Mouse (Mus musculus) ES-E14 (cell line): ENCODE results near the gene 1600002K03Rik. TPM values are rescaled to one million over a fixed set of nuclear protein-coding genes. Genes with fewer than 3 reads are reported as not detected.

Source experiments
- DNase-seq: peaks from one replicate; pipeline ENCODE4 v3.0.0-alpha.2; 2013; ENCODE audit warnings: low read depth, low spot score
- H3K27ac ChIP-seq: 2 replicates; pipeline ENCODE4 v1.5.1; 2012; ENCODE audit warnings: low read depth, mild to moderate bottlenecking, low read length, moderate library complexity, mixed read lengths; ENCODE audit not compliant: poor library complexity, insufficient read depth, severe bottlenecking
- H3K36me3 ChIP-seq: 2 replicates; pipeline ENCODE4 v1.6.1; 2012; ENCODE audit warnings: mild to moderate bottlenecking, low read length, moderate library complexity, mixed read lengths; ENCODE audit not compliant: control insufficient read depth, poor library complexity, insufficient read depth, severe bottlenecking
- H3K4me1 ChIP-seq, 2 experiments: fragments of 150-350 bp in 1 of 2; sonication (generic) in 1 of 2; 2 replicates each; pipeline ENCODE4 v1.6.1; 2012; ENCODE audit warnings: low read length in 2 of 2, mild to moderate bottlenecking in 1 of 2, mixed read lengths in 1 of 2; ENCODE audit not compliant: control insufficient read depth in 2 of 2, insufficient read depth in 2 of 2, poor library complexity in 1 of 2
- H3K4me3 ChIP-seq, 2 experiments: fragments of 150-350 bp in 1 of 2; sonication (generic) in 1 of 2; 2 replicates each; pipeline ENCODE4 v1.5.1; 2012; ENCODE audit warnings: low read length in 2 of 2, low read depth in 1 of 2, mild to moderate bottlenecking in 1 of 2, mixed read lengths in 1 of 2; ENCODE audit not compliant: insufficient read depth in 1 of 2, poor library complexity in 1 of 2, severe bottlenecking in 1 of 2
- H3K9ac ChIP-seq: 2 replicates; pipeline ENCODE4 v1.6.1; 2012; ENCODE audit warnings: low read depth, mild to moderate bottlenecking, low read length, mixed read lengths; ENCODE audit not compliant: poor library complexity, insufficient read depth, severe bottlenecking
- H3K9me3 ChIP-seq: fragments of 150-350 bp; sonication (generic); 2 replicates; pipeline ENCODE4 v1.6.1; 2012; ENCODE audit warnings: low read depth, mild to moderate bottlenecking, low read length; ENCODE audit not compliant: control insufficient read depth, insufficient read depth
- CHD2 ChIP-seq: IDR thresholded peaks from 2 replicates; pipeline ENCODE4 v1.6.1; 2014; ENCODE audit warnings: mild to moderate bottlenecking, low read depth, low read length, inconsistent platforms
- HCFC1 ChIP-seq: IDR thresholded peaks from 2 replicates; pipeline ENCODE4 v1.6.1; 2012; ENCODE audit warnings: low read length, inconsistent platforms, borderline replicate concordance; ENCODE audit not compliant: insufficient read depth
- MAFK ChIP-seq: IDR thresholded peaks from 2 replicates; pipeline ENCODE4 v1.6.1; 2014; ENCODE audit warnings: mild to moderate bottlenecking, low read depth, low read length, inconsistent platforms; ENCODE audit not compliant: insufficient read depth
- ZC3H11A ChIP-seq: IDR thresholded peaks from 2 replicates; pipeline ENCODE4 v1.6.1; 2012; ENCODE audit warnings: low read depth, mild to moderate bottlenecking, inconsistent platforms, low read length, borderline replicate concordance
- ZNF384 ChIP-seq: IDR thresholded peaks from 2 replicates; pipeline ENCODE4 v1.6.1; 2012; ENCODE audit warnings: low read depth, low read length, inconsistent platforms
- in situ Hi-C, 2 experiments: fragments of 600-800 bp; cut with MboI; formaldehyde crosslinking; loops; one replicate each; pipeline ENCODE4 v1.15.1; 2025; ENCODE audit warnings: low sequenced_read_pairs in 2 of 2, inconsistent platforms in 1 of 2; ENCODE audit not compliant: unreplicated experiment in 2 of 2
- total RNA-seq: library from RNA; depleted of rRNA; stranded (reverse); fragments of 300-350 nt; gene quantifications from 2 replicates; pipeline ENCODE4 v1.2.3, GENCODE M21; 2012

The 1600002K03Rik gene
- total RNA-seq, 1 experiment, result 25.4 TPM

- peaks cover 8% of the 10 kb centered on the region for H3K36me3 ChIP-seq
- H3K27ac ChIP-seq, result no peak overlapping the region
- H3K4me3 ChIP-seq, result no peak overlapping the region
- H3K9me3 ChIP-seq, result no peaks in the 10 kb centered on the region
- no peak overlapping the region for H3K9ac ChIP-seq
- 0 out of 4 replicates have a peak, but pooled peaks cover 0 to 5% of the 10 kb centered on the region in 2 experiments for H3K4me1 ChIP-seq
- DNase-seq, result no peak
- in situ Hi-C loops, result loop anchor here (5.0 to 10.0 kb wide), 3 partner anchors 68 to 198 kb away; partner anchors contain the start of gene Ndufs7 (in 2 of the 2)
- TF ChIP-seq ZNF384 (no peak), HCFC1 (no peak), ZC3H11A (no peak), MAFK (no peak), CHD2 (no peak)
Measured at GRCm38 (mm10) chr10:80176270-80176834, 3.6 kb downstream of the 1600002K03Rik start.

GRCm38 (mm10) chr10:80177441-80178279 is 4.9 kb downstream of the 1600002K03Rik start:
- in situ Hi-C loops, result loop anchor here (5.0 to 10.0 kb wide), 3 partner anchors 67 to 197 kb away; partner anchors contain the start of gene Ndufs7 (in 2 of the 2)
- no peak for DNase-seq
- TF ChIP-seq ZNF384, result no peak
- no peak for TF ChIP-seq HCFC1
- TF ChIP-seq ZC3H11A, result no peak
- TF ChIP-seq MAFK, result no peak
- no peak for TF ChIP-seq CHD2
- Histone ChIP-seq H3K36me3 (no peaks in the 10 kb centered on the region), H3K4me3 (no peak overlapping the region), H3K9ac (no peak overlapping the region), H3K27ac (no peak overlapping the region), H3K9me3 (no peaks in the 10 kb centered on the region), H3K4me1 (0 out of 4 replicates have a peak, but pooled peaks cover 0 to 5% of the 10 kb centered on the region in 2 experiments)

GRCm38 (mm10) chr10:80179068-80180051 is 6.6 kb downstream of the 1600002K03Rik start, which contains the start of gene Efna2:
Gene Efna2, plus strand, starts transcription at chr10:80179482.
- TF ChIP-seq ZC3H11A (no peak), HCFC1 (0 out of 2 replicates have a peak, but pooled peaks have one; percentile 39)
- H3K27ac ChIP-seq, result no peak within 1 kb of the TSS
- DNase-seq, result no peak
- no peaks in the 10 kb centered on the region for H3K36me3 ChIP-seq
- peak within 1 kb of the TSS; percentile 84 to 86 for H3K4me3 ChIP-seq
- peak within 1 kb of the TSS; percentile 79 for H3K9ac ChIP-seq
- 0 out of 4 replicates have a peak, but pooled peaks cover 0 to 4% of the 10 kb centered on the region in 2 experiments for H3K4me1 ChIP-seq
- no peaks in the 10 kb centered on the region for H3K9me3 ChIP-seq
- in situ Hi-C loops, result loop anchor here (5.0 to 10.0 kb wide), 3 partner anchors 65 to 195 kb away; partner anchors contain the start of gene Ndufs7 (in 2 of the 2)

GRCm38 (mm10) chr10:80180288-80180687 is 7.5 kb downstream of the 1600002K03Rik start:
- no peak overlapping the region for H3K27ac ChIP-seq
- H3K9me3 ChIP-seq, result no peaks in the 10 kb centered on the region
- TF ChIP-seq CHD2, result no peak
- no peak for TF ChIP-seq ZC3H11A
- TF ChIP-seq HCFC1, result no peak
- TF ChIP-seq MAFK, result no peak
- TF ChIP-seq ZNF384, result no peak
- no peaks in the 10 kb centered on the region for H3K36me3 ChIP-seq
- H3K4me1 ChIP-seq, result peaks cover 0 to 5% of the 10 kb centered on the region in 2 experiments; a peak in 1 of 4 replicates
- in situ Hi-C loops, result no loop called here
- H3K9ac ChIP-seq, result peak overlapping the region; percentile 79; the same call in 1 of the 2 replicates
- peak overlapping the region; percentile 84 to 86; a peak in 1 of 4 replicates for H3K4me3 ChIP-seq
- no peak for DNase-seq
